Mouse (Mus musculus): Measurements from ENCODE around the gene Pdcd5. TPM values are rescaled to one million over a fixed set of nuclear protein-coding genes. Genes with fewer than 3 reads are reported as not detected.

Pdcd5 gene
- total RNA-seq (2014; rRNA removed) (53.3 and 78.3 TPM in 2 replicates), polyA plus RNA-seq (2015; fragmentation: Nextera tagmentation; extraction: Ambion mirVana) (255 and 280 TPM in 2 replicates)

- Histone ChIP-seq H3K9ac (replicated peaks; ENCODE audit: low read length, poor library complexity, severe bottlenecking) (peak within 1 kb of the TSS; percentile 83), H3K27ac (ENCODE audit: low read depth, low read length) (peak within 1 kb of the TSS; percentile 71), H3K4me1 (ENCODE audit: insufficient read depth, low read length) (no peaks in the 10 kb centered on the region), H3K27me3 (ENCODE audit: insufficient read depth, low read length) (no peaks in the 10 kb centered on the region), H3K4me2 (ENCODE audit: low read depth, low read length, poor library complexity, severe bottlenecking) (peak within 1 kb of the TSS; percentile 62), H3K4me3 (ENCODE audit: low read depth, low read length) (peak within 1 kb of the TSS; percentile 81), H3K9me3 (ENCODE audit: low read length) (no peaks in the 10 kb centered on the region), H3K36me3 (ENCODE audit: insufficient read depth, low read length) (peaks cover 17% of the 10 kb centered on the region)
- ATAC-seq (ENCODE audit: low FRiP score) (peak; percentile 93), DNase-seq (ENCODE audit: low spot score) (peak; percentile 97)
- WGBS = 0% methylated on average over 48 of the region's 64 CpGs
- TF ChIP-seq CTCF (IDR thresholded peaks at IDR 0.05) = no peak; the same call in 1 of the 2 replicates
Observed at GRCm38 (mm10) chr7:35647101-35647698, at the start of gene Pdcd5. Pdcd5 (minus strand) TSS chr7:35647521.

- H3K27me3 ChIP-seq (ENCODE audit: insufficient read depth, low read length) = no peaks in the 10 kb centered on the region
- H3K27ac ChIP-seq (ENCODE audit: low read depth, low read length) = no peak overlapping the region
- WGBS = 88% methylated on average over 12 of the region's 12 CpGs
- H3K4me3 ChIP-seq (ENCODE audit: low read depth, low read length) = no peak overlapping the region
- H3K9me3 ChIP-seq (ENCODE audit: low read length) = no peaks in the 10 kb centered on the region
- H3K9ac ChIP-seq (replicated peaks; ENCODE audit: low read length, poor library complexity, severe bottlenecking) = no peak overlapping the region
- H3K36me3 ChIP-seq (ENCODE audit: insufficient read depth, low read length) = peaks cover 18% of the 10 kb centered on the region
- H3K4me2 ChIP-seq (ENCODE audit: low read depth, low read length, poor library complexity, severe bottlenecking) = no peak overlapping the region
- ATAC-seq (ENCODE audit: low FRiP score) (no peak), DNase-seq (ENCODE audit: low spot score) (peak; percentile 38)
- TF ChIP-seq CTCF (IDR thresholded peaks at IDR 0.05) = no peak
- no peaks in the 10 kb centered on the region for H3K4me1 ChIP-seq (ENCODE audit: insufficient read depth, low read length)
Observed at GRCm38 (mm10) chr7:35692641-35693040, 45.3 kb upstream of the Pdcd5 start.

GRCm38 (mm10) chr7:35692117-35692516 is 44.8 kb upstream of the Pdcd5 start:
- WGBS = 65% methylated on average over 14 of the region's 14 CpGs
- no peaks in the 10 kb centered on the region for H3K4me1 ChIP-seq (ENCODE audit: insufficient read depth, low read length)
- ATAC-seq (ENCODE audit: low FRiP score) (no peak), DNase-seq (ENCODE audit: low spot score) (peak; percentile 64)
- TF ChIP-seq CTCF (IDR thresholded peaks at IDR 0.05) = no peak
- H3K36me3 ChIP-seq (ENCODE audit: insufficient read depth, low read length) = peaks cover 18% of the 10 kb centered on the region
- H3K9ac ChIP-seq (replicated peaks; ENCODE audit: low read length, poor library complexity, severe bottlenecking) = no peak overlapping the region
- H3K9me3 ChIP-seq (ENCODE audit: low read length) = no peaks in the 10 kb centered on the region
- no peaks in the 10 kb centered on the region for H3K27me3 ChIP-seq (ENCODE audit: insufficient read depth, low read length)
- no peak overlapping the region for H3K4me2 ChIP-seq (ENCODE audit: low read depth, low read length, poor library complexity, severe bottlenecking)
- H3K27ac ChIP-seq (ENCODE audit: low read depth, low read length) = no peak overlapping the region
- H3K4me3 ChIP-seq (ENCODE audit: low read depth, low read length) = no peak overlapping the region

GRCm38 (mm10) chr7:35688781-35689349 is 41.5 kb upstream of the Pdcd5 start:
- H3K4me2 ChIP-seq (ENCODE audit: low read depth, low read length, poor library complexity, severe bottlenecking) = no peak overlapping the region
- H3K9ac ChIP-seq (replicated peaks; ENCODE audit: low read length, poor library complexity, severe bottlenecking) = no peak overlapping the region
- 81% methylated on average over 11 of the region's 11 CpGs for WGBS
- TF ChIP-seq CTCF (IDR thresholded peaks at IDR 0.05) = no peak
- ATAC-seq (ENCODE audit: low FRiP score) (no peak), DNase-seq (ENCODE audit: low spot score) (no peak)
- H3K4me3 ChIP-seq (ENCODE audit: low read depth, low read length) = no peak overlapping the region
- H3K27me3 ChIP-seq (ENCODE audit: insufficient read depth, low read length) = no peaks in the 10 kb centered on the region
- H3K27ac ChIP-seq (ENCODE audit: low read depth, low read length) = no peak overlapping the region
- no peaks in the 10 kb centered on the region for H3K9me3 ChIP-seq (ENCODE audit: low read length)
- H3K36me3 ChIP-seq (ENCODE audit: insufficient read depth, low read length) = peaks cover 15% of the 10 kb centered on the region
- H3K4me1 ChIP-seq (ENCODE audit: insufficient read depth, low read length) = no peaks in the 10 kb centered on the region

GRCm38 (mm10) chr7:35688276-35688675 is 41.0 kb upstream of the Pdcd5 start:
- DNase-seq (ENCODE audit: low spot score) = no peak
- no peak overlapping the region for H3K27ac ChIP-seq (ENCODE audit: low read depth, low read length)
- 52% methylated on average over 9 of the region's 9 CpGs for WGBS

GRCm38 (mm10) chr7:35687229-35687628 is 39.9 kb upstream of the Pdcd5 start:
- no peak overlapping the region for H3K4me3 ChIP-seq (ENCODE audit: low read depth, low read length)
- no peak overlapping the region for H3K9ac ChIP-seq (replicated peaks; ENCODE audit: low read length, poor library complexity, severe bottlenecking)
- H3K27ac ChIP-seq (ENCODE audit: low read depth, low read length) = no peak overlapping the region
- no peak for TF ChIP-seq CTCF (IDR thresholded peaks at IDR 0.05)
- H3K4me2 ChIP-seq (ENCODE audit: low read depth, low read length, poor library complexity, severe bottlenecking) = peak overlapping the region; percentile 9; the same call in 1 of the 2 replicates
- ATAC-seq (ENCODE audit: low FRiP score) (no peak), DNase-seq (ENCODE audit: low spot score) (no peak)
- H3K27me3 ChIP-seq (ENCODE audit: insufficient read depth, low read length) = no peaks in the 10 kb centered on the region
- H3K9me3 ChIP-seq (ENCODE audit: low read length) = no peaks in the 10 kb centered on the region
- WGBS = 29% methylated on average over 10 of the region's 10 CpGs
- peaks cover 12% of the 10 kb centered on the region; the same call in 1 of the 2 replicates for H3K36me3 ChIP-seq (ENCODE audit: insufficient read depth, low read length)
- no peaks in the 10 kb centered on the region for H3K4me1 ChIP-seq (ENCODE audit: insufficient read depth, low read length)

More at GRCm38 (mm10) chr7:35688276-35688675, 41.0 kb upstream of the Pdcd5 start:
- Histone ChIP-seq H3K36me3 (ENCODE audit: insufficient read depth, low read length) (peaks cover 12% of the 10 kb centered on the region; the same call in 1 of the 2 replicates), H3K9me3 (ENCODE audit: low read length) (no peaks in the 10 kb centered on the region), H3K27me3 (ENCODE audit: insufficient read depth, low read length) (no peaks in the 10 kb centered on the region), H3K4me2 (ENCODE audit: low read depth, low read length, poor library complexity, severe bottlenecking) (no peak overlapping the region), H3K9ac (replicated peaks; ENCODE audit: low read length, poor library complexity, severe bottlenecking) (no peak overlapping the region), H3K4me3 (ENCODE audit: low read depth, low read length) (no peak overlapping the region), H3K4me1 (ENCODE audit: insufficient read depth, low read length) (no peaks in the 10 kb centered on the region)
- no peak for ATAC-seq (ENCODE audit: low FRiP score)
- TF ChIP-seq CTCF (IDR thresholded peaks at IDR 0.05) = no peak

Data from midbrain, postnatal 0 days (tissue).